Mouse (Mus musculus) CD4-positive, CD25-positive, alpha-beta regulatory T cell (primary cell): ENCODE data around the gene 2310057J18Rik. TPM values are rescaled to one million over a fixed set of nuclear protein-coding genes. Genes with fewer than 3 reads are reported as not detected.

Experiments used
- polyA plus RNA-seq: library from polyadenylated mRNA; unstranded; fragments of 100-300 nt; shearing (Covaris generic); gene quantifications from one replicate; pipeline ENCODE4 v1.2.1, GENCODE M21; 2017

The 2310057J18Rik gene
- 7.3 TPM for polyA plus RNA-seq

GRCm38 (mm10) chr10:28986203-28986602 is at the start of gene 2310057J18Rik:
Gene 2310057J18Rik, minus strand, starts transcription at chr10:28986303.

Other genes with a start within 250 kb of the 2310057J18Rik start
- gene Soga3, start 157.5 kb upstream of the 2310057J18Rik start, polyA plus RNA-seq, result not detected
- gene Gm49353, start 212.7 kb upstream of the 2310057J18Rik start, polyA plus RNA-seq, result not detected
- not detected for gene 9330159F19Rik, start 225.3 kb upstream of the 2310057J18Rik start, polyA plus RNA-seq